ENCODE assay signal across 8 mouse cellular contexts in the genomic region with DNA sequence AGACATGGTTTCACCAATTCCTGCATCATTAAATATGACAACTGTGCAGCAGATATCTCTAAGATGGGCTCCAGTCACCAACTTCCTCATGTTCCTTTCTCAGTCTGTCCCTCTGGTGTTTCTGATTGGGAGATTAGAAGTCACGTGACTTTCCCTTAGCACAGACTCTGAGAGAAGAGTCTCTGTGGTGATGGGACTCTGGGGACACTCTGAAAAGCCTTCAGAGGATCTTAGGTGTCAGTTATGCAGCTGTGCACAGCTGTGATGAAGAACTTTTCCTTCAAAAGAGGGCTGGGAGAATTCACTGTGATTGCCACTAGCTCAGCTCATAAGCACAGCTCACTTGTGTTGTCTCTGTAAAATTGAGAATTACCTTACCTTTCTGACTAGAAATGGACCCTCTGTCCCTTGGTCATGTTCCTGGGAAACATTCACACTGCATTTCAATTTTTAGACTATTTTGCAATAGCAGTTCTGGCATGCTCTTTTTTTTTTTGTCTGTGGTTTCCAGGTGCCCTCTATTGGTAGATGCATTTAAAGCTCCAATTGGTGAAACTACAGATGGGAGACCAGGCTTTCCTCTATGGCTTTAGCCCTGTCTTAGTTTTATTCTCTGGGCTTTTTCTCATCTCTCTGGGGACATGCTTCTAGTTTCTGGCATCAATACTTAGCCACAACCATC. TPM values are rescaled to one million over a fixed set of nuclear protein-coding genes. Genes with fewer than 3 reads are reported as not detected.
DNase-seq lines count a peak whose midpoint lies in the region; ATAC-seq and TF ChIP-seq lines count a peak whose summit lies in the region.

No protein-coding gene starts in this region.

- no peak overlapping the region for H3K9ac ChIP-seq in liver, embryonic 14.5 days (replicated peaks)
- H3K9ac ChIP-seq in liver, embryonic 12.5 days, result no peak overlapping the region

- no peak for ATAC-seq in liver, embryonic 14.5 days (ENCODE audit: insufficient read depth)
- no peak for ATAC-seq in liver, embryonic 12.5 days
- peak; percentile 36 for ATAC-seq in activated CD4-positive, CD25-positive, alpha-beta regulatory T cell, adult 4 months
- no peak for ATAC-seq in erythroblast, adult 5-6 weeks (replicated peaks; ENCODE audit: low FRiP score, poor library complexity, severe bottlenecking)

- 7% methylated on average over 1 of the region's 1 CpGs for WGBS in liver, embryonic 14.5 days (ENCODE audit: insufficient replicate concordance)
- WGBS in liver, embryonic 12.5 days (ENCODE audit: insufficient replicate concordance), result 25% methylated on average over 1 of the region's 1 CpGs

- H3K27ac ChIP-seq in liver, embryonic 14.5 days, result no peak overlapping the region
- no peak overlapping the region for H3K27ac ChIP-seq in liver, embryonic 12.5 days

- no peaks in the 10 kb centered on the region for H3K4me1 ChIP-seq in liver, embryonic 14.5 days (replicated peaks; ENCODE audit: control insufficient read depth in 2 of 2, insufficient read depth in 2 of 2, low read length in 1 of 2)
- no peaks in the 10 kb centered on the region for H3K4me1 ChIP-seq in liver, embryonic 12.5 days

- H3K9me3 ChIP-seq in liver, embryonic 14.5 days (ENCODE audit: control insufficient read depth, low read length), result no peaks in the 10 kb centered on the region
- H3K9me3 ChIP-seq in liver, embryonic 12.5 days (replicated peaks), result no peaks in the 10 kb centered on the region

- TF ChIP-seq CTCF in liver, embryonic 14.5 days (IDR thresholded peaks at IDR 0.05; ENCODE audit: low read depth), result peak; percentile 27; the same call in 1 of the 2 replicates

- no peaks in the 10 kb centered on the region for H3K36me3 ChIP-seq in liver, embryonic 14.5 days (replicated peaks; ENCODE audit: control insufficient read depth, insufficient read depth, low read depth)
- H3K36me3 ChIP-seq in liver, embryonic 12.5 days, result no peaks in the 10 kb centered on the region

- H3K27me3 ChIP-seq in liver, embryonic 14.5 days (ENCODE audit: control insufficient read depth, insufficient read depth, low read length), result no peaks in the 10 kb centered on the region
- no peaks in the 10 kb centered on the region for H3K27me3 ChIP-seq in liver, embryonic 12.5 days (replicated peaks)

- TF ChIP-seq EP300 in liver, embryonic 14.5 days (IDR thresholded peaks at IDR 0.05; ENCODE audit: low read depth), result no peak

- H3K4me3 ChIP-seq in liver, embryonic 14.5 days (ENCODE audit: insufficient read depth in 1 of 2, low read depth in 2 of 2, low read length in 2 of 2), result no peak overlapping the region
- no peak overlapping the region for H3K4me3 ChIP-seq in liver, embryonic 12.5 days

- peak; percentile 3 for DNase-seq in embryo, embryonic 10.5 days (ENCODE audit: low spot score)
- no peak for DNase-seq in embryo, embryonic 10 days (ENCODE audit: low spot score)
- no peak for DNase-seq in liver, embryonic 14.5 days (ENCODE audit: low read depth in 3 of 3, low spot score in 3 of 3)
- peak; percentile 53 for DNase-seq in lung, postnatal 36 days
- no peak for DNase-seq in spleen, postnatal 4 days (ENCODE audit: low spot score in 2 of 2)

- no peak overlapping the region for H3K4me2 ChIP-seq in liver, embryonic 14.5 days (ENCODE audit: low read depth)
- H3K4me2 ChIP-seq in liver, embryonic 12.5 days, result no peak overlapping the region

RNA-seq across cellular contexts. Expression of a gene that starts 56.4 kb away (rescaled TPM):
- 6.9 and 8.2 TPM in 2 replicates for polyA plus RNA-seq in liver, embryonic 14.5 days (2012; rRNA removed)
- polyA plus RNA-seq in liver, embryonic 14.5 days (2014; fragmentation: Nextera tagmentation; extraction: Ambion mirVana), result 14.6 and 15.8 TPM in 2 replicates
- 16.8 and 17.3 TPM in 2 replicates for polyA plus RNA-seq in liver, embryonic 12.5 days (2016; fragmentation: Nextera tagmentation; extraction: Ambion mirVana)
- polyA plus RNA-seq in activated CD4-positive, CD25-positive, alpha-beta regulatory T cell, adult 4 months (2017; shearing (Covaris generic)), result 10 to 100 TPM; 35.7 to 37.0 TPM
- total RNA-seq in erythroblast, adult 5-6 weeks (2015; ENCODE audit: low replicate concordance), result 38.0 and 49.1 TPM in 2 replicates
- 47.9 and 48.8 TPM in 2 replicates for total RNA-seq in erythroblast, adult 5-6 weeks (2017; ENCODE audit: low replicate concordance)

Comparison
In these comparisons a context has a peak if more than half of its experiments do, and no peak if none do; other contexts are left out.
1. DNase-seq: peak in embryo, embryonic 10.5 days (single experiment) and lung, postnatal 36 days (single experiment); none in embryo, embryonic 10 days (single experiment), liver, embryonic 14.5 days (0 of 3) and spleen, postnatal 4 days (0 of 2).